Comparison of ENCODE assay signal across 25 mouse cellular contexts in the genomic region with DNA sequence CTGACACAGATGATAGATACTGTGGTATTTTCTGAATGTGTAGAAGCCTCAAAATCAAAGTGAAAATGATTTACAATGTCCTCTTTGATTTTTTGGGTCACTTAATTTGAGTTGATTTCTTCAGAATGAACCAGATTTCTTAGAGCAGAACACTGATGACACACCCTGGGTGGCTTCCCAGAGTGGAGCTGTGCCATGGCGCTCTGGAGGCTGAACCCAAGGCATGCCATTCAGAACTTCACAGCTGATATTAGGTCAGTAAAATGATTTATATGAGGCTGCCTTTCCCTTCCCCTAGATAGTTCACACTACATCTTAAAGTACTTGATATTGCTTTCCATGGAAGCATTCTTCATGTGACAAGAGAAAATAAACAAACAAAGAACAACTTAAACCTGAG. TPM values are rescaled to one million over a fixed set of nuclear protein-coding genes. Genes with fewer than 3 reads are reported as not detected.
DNase-seq lines count a peak whose midpoint lies in the region; ATAC-seq and TF ChIP-seq lines count a peak whose summit lies in the region.
"Had no signal": no experiment of that assay in that cellular context is flagged by ENCODE, and none has a peak within 500 bp of the region (broad histone marks: within the 10 kb centered on the region; RNA-seq: fewer than 3 reads in every experiment).

No protein-coding gene starts in this region.

- WGBS in hindbrain, embryonic 16.5 days: 93% methylated on average over 1 of the region's 1 CpGs
- WGBS in forebrain, embryonic 11.5 days: 93% methylated on average over 1 of the region's 1 CpGs

- no peak overlapping the region for H3K9ac ChIP-seq in hindbrain, embryonic 16.5 days (ENCODE audit: low read depth, low read length)
- no peak overlapping the region for H3K9ac ChIP-seq in forebrain, embryonic 11.5 days (ENCODE audit: low read length)
- H3K9ac ChIP-seq: liver, embryonic 13.5 days; lung, embryonic 14.5 days had no signal

- no peaks in the 10 kb centered on the region for H3K4me1 ChIP-seq in hindbrain, embryonic 16.5 days (ENCODE audit: control insufficient read depth, insufficient read depth, low read depth, low read length)
- no peaks in the 10 kb centered on the region for H3K4me1 ChIP-seq in forebrain, embryonic 11.5 days (replicated peaks; ENCODE audit: control insufficient read depth, insufficient read depth, low read length)
- H3K4me1 ChIP-seq: embryonic facial prominence, embryonic 10.5 days; heart, embryonic 10.5 days; hindbrain, embryonic 10.5 days; liver, embryonic 13.5 days had no signal

- peak; percentile 51 for DNase-seq in gastrocnemius, adult 2 months
- DNase-seq in gastrocnemius, adult 8-10 months (ENCODE audit: low spot score in 2 of 2): no peak
- DNase-seq in urinary bladder, postnatal 14 days (ENCODE audit: low spot score): peak; percentile 13
- no peak for DNase-seq in urinary bladder, postnatal 10 days (ENCODE audit: low spot score)
- DNase-seq in adrenal gland, postnatal 36 days: peak; percentile 23 to 50
- no peak for DNase-seq in forebrain, embryonic 11.5 days (ENCODE audit: low spot score)
- DNase-seq: B cell, adult 2 months; cerebellum, adult 9-10 months; liver, embryonic 13.5 days; lung, embryonic 14.5 days; right cerebral cortex, adult 18-20 months; right cerebral cortex, postnatal 4 days; thymus, postnatal 14 days had no signal

- no peak for TF ChIP-seq CTCF in gastrocnemius, adult 2 months (IDR thresholded peaks at IDR 0.05)

- H3K4me3 ChIP-seq in gastrocnemius, adult 2 months: no peak overlapping the region
- no peak overlapping the region for H3K4me3 ChIP-seq in hindbrain, embryonic 16.5 days (ENCODE audit: low read length)
- H3K4me3 ChIP-seq in forebrain, embryonic 11.5 days (ENCODE audit: low read depth, low read length): no peak overlapping the region
- H3K4me3 ChIP-seq: embryonic facial prominence, embryonic 10.5 days; heart, embryonic 10.5 days; hindbrain, embryonic 10.5 days; liver, embryonic 13.5 days had no signal

- no peaks in the 10 kb centered on the region for H3K9me3 ChIP-seq in hindbrain, embryonic 16.5 days (ENCODE audit: control insufficient read depth, low read length)
- H3K9me3 ChIP-seq in forebrain, embryonic 11.5 days (ENCODE audit: control insufficient read depth, low read length): no peaks in the 10 kb centered on the region
- H3K9me3 ChIP-seq: embryonic facial prominence, embryonic 10.5 days; heart, embryonic 10.5 days; hindbrain, embryonic 10.5 days; liver, embryonic 13.5 days had no signal

- intact Hi-C loops in gastrocnemius, adult 2 months (cut with DNase I): no loop called here

- H3K27me3 ChIP-seq in hindbrain, embryonic 16.5 days (replicated peaks; ENCODE audit: control insufficient read depth, insufficient read depth, low read length): no peaks in the 10 kb centered on the region
- no peaks in the 10 kb centered on the region for H3K27me3 ChIP-seq in forebrain, embryonic 11.5 days (ENCODE audit: control insufficient read depth, insufficient read depth, low read length)
- H3K27me3 ChIP-seq: CH12.LX; liver, embryonic 13.5 days had no signal

- no peaks in the 10 kb centered on the region for H3K36me3 ChIP-seq in hindbrain, embryonic 16.5 days (ENCODE audit: control insufficient read depth, insufficient read depth, low read length)
- no peaks in the 10 kb centered on the region for H3K36me3 ChIP-seq in forebrain, embryonic 11.5 days (ENCODE audit: control insufficient read depth, insufficient read depth, low read length)
- H3K36me3 ChIP-seq: embryonic facial prominence, embryonic 10.5 days; G1E; heart, embryonic 10.5 days; hindbrain, embryonic 10.5 days; liver, embryonic 13.5 days had no signal

- ATAC-seq in hindbrain, embryonic 16.5 days: no peak
- ATAC-seq in forebrain, embryonic 11.5 days (replicated peaks; ENCODE audit: low FRiP score): no peak
- ATAC-seq: activated CD4-positive, CD25-positive, alpha-beta regulatory T cell, adult 4 months; forebrain, embryonic 16.5 days; hindbrain, postnatal 0 days; intestine, postnatal 0 days had no signal

- no peak overlapping the region for H3K27ac ChIP-seq in gastrocnemius, adult 2 months
- H3K27ac ChIP-seq in hindbrain, embryonic 16.5 days (ENCODE audit: low read depth, low read length): no peak overlapping the region
- no peak overlapping the region for H3K27ac ChIP-seq in forebrain, embryonic 11.5 days (ENCODE audit: low read depth, low read length)
- H3K27ac ChIP-seq: embryonic facial prominence, embryonic 10.5 days; heart, embryonic 10.5 days; hindbrain, embryonic 10.5 days; hindbrain, postnatal 0 days; liver, embryonic 13.5 days had no signal

- no peak overlapping the region for H3K4me2 ChIP-seq in hindbrain, embryonic 16.5 days (ENCODE audit: low read length)
- no peak overlapping the region for H3K4me2 ChIP-seq in forebrain, embryonic 11.5 days (ENCODE audit: low read depth, low read length, severe bottlenecking)
- H3K4me2 ChIP-seq: liver, embryonic 13.5 days; lung, embryonic 14.5 days; midbrain, embryonic 11.5 days had no signal

RNA-seq across cellular contexts. Expression of a gene that starts 23.0 kb away (rescaled TPM):
- 1 to 10 TPM in 1 of 2 experiments, under 1 TPM in 1; 0.82 to 1.5 TPM for total RNA-seq in gastrocnemius, adult 2 months (2021)
- 1 to 10 TPM in 3 of 4 experiments, under 1 TPM in 1; 0.77 to 1.4 (median 1.2) TPM for total RNA-seq in gastrocnemius, adult 8-10 months (2022)
- total RNA-seq in adrenal gland, postnatal 36 days (2021): 10 to 100 TPM; 11.4 to 24.0 TPM
- polyA plus RNA-seq in hindbrain, embryonic 16.5 days (2015; fragmentation: Nextera tagmentation; extraction: Ambion mirVana): 2.0 and 2.3 TPM in 2 replicates
- 0.64 and 1.1 TPM in 2 replicates for polyA plus RNA-seq in forebrain, embryonic 11.5 days (2014; fragmentation: Nextera tagmentation; extraction: Ambion mirVana)
- total RNA-seq: megakaryocyte progenitor cell, adult 5-6 weeks had no signal
- polyA plus RNA-seq: G1E had no signal

Comparison
In these comparisons a context has a peak if more than half of its experiments do, and no peak if none do; other contexts are left out.
1. DNase-seq: peak in gastrocnemius, adult 2 months (single experiment), urinary bladder, postnatal 14 days (single experiment) and adrenal gland, postnatal 36 days (2 of 2); none in gastrocnemius, adult 8-10 months (0 of 2), urinary bladder, postnatal 10 days (single experiment) and forebrain, embryonic 11.5 days (single experiment).
2. RNA of a gene that starts 23.0 kb away (total RNA-seq): 11.4 to 24.0 TPM in adrenal gland, postnatal 36 days; 0.82 to 1.5 TPM in gastrocnemius, adult 2 months and 0.77 to 1.4 TPM in gastrocnemius, adult 8-10 months; every median in the first group is over 4 times any median in the second.